Mouse (Mus musculus) lung, embryonic 16.5 days (tissue): ENCODE results near the gene Gpr35. TPM values are rescaled to one million over a fixed set of nuclear protein-coding genes. Genes with fewer than 3 reads are reported as not detected.

ENCODE experiments used
- ATAC-seq: fragments of 200-750 bp; cut with Nextera tagmentation; 2 replicates; pipeline ENCODE4 v1.8.0; 2017; ENCODE audit warnings: low read depth, mild to moderate bottlenecking, moderate library complexity
- H3K27ac ChIP-seq: fragments of 300-500 bp; sonication (generic); 2 replicates; pipeline ENCODE4 v1.5.1; 2014; ENCODE audit warnings: mild to moderate bottlenecking, control low read depth, low read length
- H3K27me3 ChIP-seq: fragments of 300-500 bp; sonication (generic); 2 replicates; pipeline ENCODE4 v1.6.1; 2014; ENCODE audit warnings: low read depth, low read length, mixed read lengths; ENCODE audit not compliant: control insufficient read depth, insufficient read depth
- H3K36me3 ChIP-seq: fragments of 300-500 bp; sonication (generic); 2 replicates; pipeline ENCODE4 v1.6.1; 2014; ENCODE audit warnings: low read length; ENCODE audit not compliant: control insufficient read depth, insufficient read depth
- H3K4me1 ChIP-seq: fragments of 300-500 bp; sonication (generic); replicated peaks from 2 replicates; pipeline ENCODE4 v1.6.1; 2014; ENCODE audit warnings: low read length, mixed read lengths; ENCODE audit not compliant: control insufficient read depth, insufficient read depth
- H3K4me2 ChIP-seq: fragments of 300-500 bp; sonication (generic); 2 replicates; pipeline ENCODE4 v1.6.1; 2014; ENCODE audit warnings: low read depth, low read length, control low read depth
- H3K4me3 ChIP-seq: fragments of 300-500 bp; sonication (generic); 2 replicates; pipeline ENCODE4 v1.5.1; 2014; ENCODE audit warnings: mild to moderate bottlenecking, low read length, control low read depth
- H3K9ac ChIP-seq: fragments of 300-500 bp; sonication (generic); 2 replicates; pipeline ENCODE4 v1.6.1; 2014; ENCODE audit warnings: low read length, control low read depth
- H3K9me3 ChIP-seq: fragments of 300-500 bp; sonication (generic); 2 replicates; pipeline ENCODE4 v1.6.1; 2016; ENCODE audit warnings: low read length; ENCODE audit not compliant: control insufficient read depth
- WGBS: fragments of 180-500 bp; shearing (Covaris S2); extraction: QIAGEN DNeasy Blood & Tissue Kit; methylation state at CpG from one replicate; pipeline ENCODE4 v1.1.7; 2014; 5-methylcytosine and 5-hydroxymethylcytosine counted together
- polyA plus RNA-seq: library from polyadenylated mRNA; unstranded; fragments of >200 nt; fragmentation: Nextera tagmentation; extraction: Ambion mirVana; gene quantifications from 2 replicates; pipeline ENCODE4 v1.2.1, GENCODE M21; 2015

The Gpr35 gene
- polyA plus RNA-seq, 1 experiment from 2014 or later = 0.46 TPM

- H3K9me3 ChIP-seq = no peaks in the 10 kb centered on the region
- H3K4me3 ChIP-seq = no peak overlapping the region
- no peak for ATAC-seq
- no peaks in the 10 kb centered on the region for H3K27me3 ChIP-seq
- no peaks in the 10 kb centered on the region for H3K36me3 ChIP-seq
- H3K4me2 ChIP-seq = no peak overlapping the region
- no peak overlapping the region for H3K27ac ChIP-seq
- H3K9ac ChIP-seq = no peak overlapping the region
- no peaks in the 10 kb centered on the region for H3K4me1 ChIP-seq
- WGBS = 46% methylated on average over 4 of the region's 4 CpGs
Measured at GRCm38 (mm10) chr1:92988894-92989293, 38.2 kb downstream of the Gpr35 start.

- no peaks in the 10 kb centered on the region for H3K27me3 ChIP-seq
- no peak overlapping the region for H3K4me3 ChIP-seq
- no peaks in the 10 kb centered on the region for H3K36me3 ChIP-seq
- 42% methylated on average over 4 of the region's 4 CpGs for WGBS
- no peak overlapping the region for H3K9ac ChIP-seq
- no peak overlapping the region for H3K27ac ChIP-seq
- no peak for ATAC-seq
- H3K9me3 ChIP-seq = no peaks in the 10 kb centered on the region
- no peak overlapping the region for H3K4me2 ChIP-seq
- no peaks in the 10 kb centered on the region for H3K4me1 ChIP-seq
Measured at GRCm38 (mm10) chr1:92989891-92990290, 39.2 kb downstream of the Gpr35 start.

- no peaks in the 10 kb centered on the region for H3K4me1 ChIP-seq
- WGBS = 77% methylated on average over 6 of the region's 6 CpGs
- H3K36me3 ChIP-seq = no peaks in the 10 kb centered on the region
- ATAC-seq = no peak
- no peaks in the 10 kb centered on the region for H3K9me3 ChIP-seq
- H3K4me2 ChIP-seq = no peak overlapping the region
- H3K9ac ChIP-seq = no peak overlapping the region
- H3K27me3 ChIP-seq = no peaks in the 10 kb centered on the region
- no peak overlapping the region for H3K4me3 ChIP-seq
- no peak overlapping the region for H3K27ac ChIP-seq
Measured at GRCm38 (mm10) chr1:92992214-92992855, 41.7 kb downstream of the Gpr35 start.

- Histone ChIP-seq H3K27ac (no peak overlapping the region), H3K9ac (no peak overlapping the region), H3K4me2 (no peak overlapping the region), H3K27me3 (no peaks in the 10 kb centered on the region), H3K36me3 (no peaks in the 10 kb centered on the region), H3K4me3 (no peak overlapping the region), H3K9me3 (no peaks in the 10 kb centered on the region), H3K4me1 (no peaks in the 10 kb centered on the region)
- ATAC-seq = no peak
- 70% methylated on average over 2 of the region's 2 CpGs for WGBS
Measured at GRCm38 (mm10) chr1:92992880-92993279, 42.2 kb downstream of the Gpr35 start.

- no peak for ATAC-seq
- Histone ChIP-seq H3K36me3 (no peaks in the 10 kb centered on the region), H3K27me3 (no peaks in the 10 kb centered on the region), H3K9ac (no peak within 1 kb of the TSS), H3K27ac (no peak within 1 kb of the TSS), H3K4me2 (no peak within 1 kb of the TSS), H3K9me3 (no peaks in the 10 kb centered on the region; the same call in 1 of the 2 replicates), H3K4me3 (no peak within 1 kb of the TSS), H3K4me1 (peaks cover 3% of the 10 kb centered on the region; the same call in 1 of the 2 replicates)
- 58% methylated on average over 7 of the region's 7 CpGs for WGBS
Measured at GRCm38 (mm10) chr1:93006061-93006460, 55.4 kb downstream of the Gpr35 start, which contains the start of gene Aqp12. Gene Aqp12 (plus strand): TSS chr1:93006334.

- WGBS = 32% methylated on average over 4 of the region's 4 CpGs
- H3K4me1 ChIP-seq = peaks cover 3% of the 10 kb centered on the region; the same call in 1 of the 2 replicates
- no peaks in the 10 kb centered on the region for H3K27me3 ChIP-seq
- H3K36me3 ChIP-seq = no peaks in the 10 kb centered on the region
- no peak overlapping the region for H3K9ac ChIP-seq
- H3K27ac ChIP-seq = no peak overlapping the region
- H3K4me2 ChIP-seq = no peak overlapping the region
- no peak overlapping the region for H3K4me3 ChIP-seq
- H3K9me3 ChIP-seq = no peaks in the 10 kb centered on the region
- peak; percentile 32; the same call in 1 of the 2 replicates for ATAC-seq
Measured at GRCm38 (mm10) chr1:93009196-93009595, 58.5 kb downstream of the Gpr35 start.

GRCm38 (mm10) chr1:93010731-93011130 lies 60.1 kb downstream of the Gpr35 start:
- Histone ChIP-seq H3K4me3 (no peak overlapping the region), H3K9me3 (no peaks in the 10 kb centered on the region), H3K9ac (no peak overlapping the region), H3K36me3 (no peaks in the 10 kb centered on the region), H3K4me1 (peaks cover 3% of the 10 kb centered on the region; the same call in 1 of the 2 replicates), H3K4me2 (no peak overlapping the region), H3K27ac (no peak overlapping the region), H3K27me3 (no peaks in the 10 kb centered on the region)
- ATAC-seq = no peak
- 32% methylated on average over 3 of the region's 3 CpGs for WGBS

GRCm38 (mm10) chr1:93012103-93012585 lies 61.5 kb downstream of the Gpr35 start:
- Histone ChIP-seq H3K27me3 (no peaks in the 10 kb centered on the region), H3K4me3 (no peak overlapping the region), H3K4me2 (no peak overlapping the region), H3K9me3 (no peaks in the 10 kb centered on the region), H3K4me1 (peaks cover 3% of the 10 kb centered on the region; the same call in 1 of the 2 replicates), H3K27ac (no peak overlapping the region), H3K36me3 (no peaks in the 10 kb centered on the region), H3K9ac (no peak overlapping the region)
- 58% methylated on average over 7 of the region's 7 CpGs for WGBS
- no peak for ATAC-seq

GRCm38 (mm10) chr1:93013367-93013766 lies 62.7 kb downstream of the Gpr35 start:
- no peaks in the 10 kb centered on the region for H3K9me3 ChIP-seq
- H3K9ac ChIP-seq = no peak overlapping the region
- H3K4me1 ChIP-seq = peaks cover 3% of the 10 kb centered on the region; the same call in 1 of the 2 replicates
- H3K36me3 ChIP-seq = no peaks in the 10 kb centered on the region
- no peak overlapping the region for H3K4me2 ChIP-seq
- H3K27me3 ChIP-seq = no peaks in the 10 kb centered on the region
- 75% methylated on average over 4 of the region's 4 CpGs for WGBS
- H3K27ac ChIP-seq = no peak overlapping the region
- H3K4me3 ChIP-seq = no peak overlapping the region
- no peak for ATAC-seq
